Mouse (Mus musculus) hindbrain, embryonic 16.5 days (tissue): Measurements from ENCODE around the gene Gm17657. TPM values are rescaled to one million over a fixed set of nuclear protein-coding genes. Genes with fewer than 3 reads are reported as not detected.

Source experiments
- ATAC-seq: fragments of 200-750 bp; cut with Nextera tagmentation; 2 replicates; pipeline ENCODE4 v1.8.0; 2017; ENCODE audit warnings: moderate TSS enrichment, moderate library complexity
- H3K27ac ChIP-seq: fragments of 300-500 bp; sonication (generic); 2 replicates; pipeline ENCODE4 v1.5.1; 2014; ENCODE audit warnings: low read depth, mild to moderate bottlenecking, control low read depth, low read length, moderate library complexity
- H3K27me3 ChIP-seq: fragments of 300-500 bp; sonication (generic); replicated peaks from 2 replicates; pipeline ENCODE4 v1.6.1; 2014; ENCODE audit warnings: low read length; ENCODE audit not compliant: control insufficient read depth, insufficient read depth
- H3K36me3 ChIP-seq: fragments of 300-500 bp; sonication (generic); 2 replicates; pipeline ENCODE4 v1.6.1; 2014; ENCODE audit warnings: mild to moderate bottlenecking, low read length, moderate library complexity, mixed read lengths; ENCODE audit not compliant: control insufficient read depth, insufficient read depth
- H3K4me1 ChIP-seq: fragments of 300-500 bp; sonication (generic); 2 replicates; pipeline ENCODE4 v1.6.1; 2014; ENCODE audit warnings: low read depth, low read length; ENCODE audit not compliant: control insufficient read depth, insufficient read depth
- H3K4me2 ChIP-seq: fragments of 300-500 bp; sonication (generic); 2 replicates; pipeline ENCODE4 v1.6.1; 2014; ENCODE audit warnings: mild to moderate bottlenecking, low read length, control low read depth, moderate library complexity
- H3K4me3 ChIP-seq: fragments of 300-500 bp; sonication (generic); 2 replicates; pipeline ENCODE4 v1.5.1; 2014; ENCODE audit warnings: mild to moderate bottlenecking, low read length, control low read depth, moderate library complexity
- H3K9ac ChIP-seq: fragments of 300-500 bp; sonication (generic); 2 replicates; pipeline ENCODE4 v1.6.1; 2014; ENCODE audit warnings: low read depth, mild to moderate bottlenecking, control low read depth, low read length, moderate library complexity
- H3K9me3 ChIP-seq: fragments of 300-500 bp; sonication (generic); 2 replicates; pipeline ENCODE4 v1.6.1; 2014; ENCODE audit warnings: mild to moderate bottlenecking, low read length, moderate library complexity; ENCODE audit not compliant: control insufficient read depth
- WGBS: fragments of 180-500 bp; shearing (Covaris S2); extraction: QIAGEN DNeasy Blood & Tissue Kit; methylation state at CpG from one replicate; pipeline ENCODE4 v1.1.7; 2014; 5-methylcytosine and 5-hydroxymethylcytosine counted together
- polyA plus RNA-seq: library from polyadenylated mRNA; unstranded; fragments of >200 nt; fragmentation: Nextera tagmentation; extraction: Ambion mirVana; gene quantifications from 2 replicates; pipeline ENCODE4 v1.2.1, GENCODE M21; 2015

The Gm17657 gene
- polyA plus RNA-seq, 1 experiment from 2014 or later, result not detected

GRCm38 (mm10) chr17:29552162-29552732, 2.8 kb upstream of the Gm17657 start, which contains the start of gene Tmem217:
Gene Tmem217 (minus strand): TSS chr17:29552385.
- 93% methylated on average over 5 of the region's 5 CpGs for WGBS
- ATAC-seq, result no peak
- no peak within 1 kb of the TSS; the same call in 1 of the 2 replicates for H3K9ac ChIP-seq
- no peak within 1 kb of the TSS for H3K4me2 ChIP-seq
- H3K9me3 ChIP-seq, result no peaks in the 10 kb centered on the region
- no peaks in the 10 kb centered on the region for H3K36me3 ChIP-seq
- H3K4me1 ChIP-seq, result peaks cover 11% of the 10 kb centered on the region
- no peak within 1 kb of the TSS for H3K27ac ChIP-seq
- H3K27me3 ChIP-seq, result no peaks in the 10 kb centered on the region
- no peak within 1 kb of the TSS for H3K4me3 ChIP-seq

DNA sequence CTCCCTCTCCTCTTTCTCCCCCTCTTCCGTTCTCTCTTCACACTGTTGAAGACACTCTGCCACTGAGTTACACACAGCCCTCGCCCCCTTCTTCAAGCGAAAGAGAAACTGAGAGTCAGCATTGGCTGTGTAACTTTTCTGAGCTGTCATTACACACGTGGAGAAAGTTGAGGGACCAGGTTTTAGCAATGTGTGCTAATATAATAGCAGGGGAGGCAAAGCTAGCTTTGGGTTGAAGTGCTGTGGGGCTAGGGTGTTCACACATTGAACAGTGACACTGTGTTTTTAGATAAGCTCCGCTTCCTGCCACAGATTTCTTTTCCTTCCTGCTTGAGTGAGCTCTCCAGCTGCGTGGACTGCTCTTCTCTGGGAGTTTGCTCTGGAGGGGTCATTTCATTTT, 1.6 kb upstream of the Gm17657 start:
- no peaks in the 10 kb centered on the region for H3K9me3 ChIP-seq
- no peak overlapping the region for H3K4me3 ChIP-seq
- no peak for ATAC-seq
- H3K9ac ChIP-seq, result no peak overlapping the region; the same call in 1 of the 2 replicates
- 61% methylated on average over 6 of the region's 6 CpGs for WGBS
- H3K4me2 ChIP-seq, result peak overlapping the region; percentile 80
- H3K36me3 ChIP-seq, result no peaks in the 10 kb centered on the region
- H3K4me1 ChIP-seq, result peaks cover 11% of the 10 kb centered on the region
- H3K27me3 ChIP-seq, result no peaks in the 10 kb centered on the region
- H3K27ac ChIP-seq, result no peak overlapping the region

GRCm38 (mm10) chr17:29548994-29549393, 444 bp downstream of the Gm17657 start:
- 48% methylated on average over 8 of the region's 8 CpGs for WGBS
- no peak for ATAC-seq
- peak overlapping the region; percentile 80 for H3K4me2 ChIP-seq
- H3K9ac ChIP-seq, result no peak overlapping the region
- no peak overlapping the region for H3K27ac ChIP-seq
- H3K27me3 ChIP-seq, result no peaks in the 10 kb centered on the region
- H3K36me3 ChIP-seq, result no peaks in the 10 kb centered on the region
- peaks cover 11% of the 10 kb centered on the region for H3K4me1 ChIP-seq
- H3K4me3 ChIP-seq, result peak overlapping the region; percentile 91
- no peaks in the 10 kb centered on the region for H3K9me3 ChIP-seq

DNA sequence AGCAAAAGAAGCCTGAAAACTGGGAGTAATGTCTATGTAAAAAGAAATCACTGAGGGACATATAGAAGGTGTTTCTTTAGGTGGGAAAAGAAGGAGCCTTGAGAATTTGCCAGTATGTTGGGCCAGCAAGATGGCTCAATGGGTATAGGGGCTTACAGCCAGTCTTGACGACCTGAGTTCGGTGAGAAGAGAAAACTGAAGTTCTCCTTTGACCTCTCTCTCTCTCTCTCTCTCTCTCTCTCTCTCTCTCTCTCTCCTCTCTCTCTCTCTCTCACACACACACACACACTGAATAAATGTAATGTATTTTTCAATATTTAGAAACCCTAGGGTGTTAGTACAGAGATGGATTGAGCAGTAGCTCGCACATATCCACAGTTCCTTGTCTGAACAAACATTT, 944 bp downstream of the Gm17657 start:
- Histone ChIP-seq H3K4me1 (peaks cover 11% of the 10 kb centered on the region), H3K27me3 (no peaks in the 10 kb centered on the region), H3K4me3 (no peak overlapping the region), H3K9ac (no peak overlapping the region), H3K9me3 (no peaks in the 10 kb centered on the region), H3K36me3 (no peaks in the 10 kb centered on the region), H3K4me2 (no peak overlapping the region), H3K27ac (no peak overlapping the region)
- ATAC-seq, result no peak
- WGBS, result 58% methylated on average over 3 of the region's 3 CpGs

DNA sequence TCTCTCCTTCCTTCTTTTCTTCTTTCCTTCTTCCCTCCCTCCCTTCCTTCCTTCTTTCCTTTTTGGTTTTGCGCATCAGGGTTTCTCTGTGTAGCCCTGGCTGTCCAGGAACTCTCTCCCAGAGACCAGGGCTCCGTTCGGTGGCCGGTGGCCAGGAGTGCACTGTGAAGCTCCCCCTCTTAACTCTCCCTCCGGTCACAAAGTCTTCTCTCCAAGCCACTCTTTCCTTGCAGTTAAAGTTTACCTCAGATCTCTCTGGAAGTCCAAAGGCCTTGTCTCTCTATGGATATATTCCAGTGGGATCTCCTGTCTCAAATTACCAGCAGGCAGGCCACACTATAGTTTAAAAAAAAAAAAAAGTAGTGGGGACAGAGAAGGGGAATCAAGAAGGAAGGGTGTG, 4.2 kb downstream of the Gm17657 start:
- Histone ChIP-seq H3K27me3 (no peaks in the 10 kb centered on the region), H3K4me3 (no peak overlapping the region), H3K27ac (no peak overlapping the region), H3K9ac (no peak overlapping the region), H3K4me2 (no peak overlapping the region), H3K36me3 (no peaks in the 10 kb centered on the region), H3K4me1 (peaks cover 2% of the 10 kb centered on the region), H3K9me3 (no peaks in the 10 kb centered on the region)
- no peak for ATAC-seq
- 91% methylated on average over 5 of the region's 5 CpGs for WGBS

DNA sequence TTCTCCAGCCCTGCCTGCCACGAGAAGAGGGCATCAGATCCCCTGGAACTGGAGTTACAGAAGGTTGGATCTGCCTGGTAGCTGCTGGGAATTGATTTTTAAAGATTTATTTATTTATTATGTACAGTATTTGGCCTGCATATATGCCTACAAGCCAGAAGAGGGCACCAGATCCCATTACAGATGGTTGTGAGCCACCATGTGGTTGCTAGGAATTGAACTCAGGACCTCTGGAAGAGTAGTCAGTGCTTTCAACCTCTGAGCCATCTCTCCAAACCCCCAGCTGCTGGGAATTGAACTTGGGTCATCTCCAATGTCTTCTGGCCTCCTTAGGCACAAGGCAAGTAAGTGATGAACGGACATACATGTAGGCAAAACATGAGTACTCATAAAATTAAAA, 5.4 kb downstream of the Gm17657 start:
- H3K4me2 ChIP-seq, result no peak overlapping the region
- H3K36me3 ChIP-seq, result no peaks in the 10 kb centered on the region
- 86% methylated on average over 2 of the region's 2 CpGs for WGBS
- no peak overlapping the region for H3K4me3 ChIP-seq
- no peaks in the 10 kb centered on the region for H3K27me3 ChIP-seq
- no peaks in the 10 kb centered on the region for H3K4me1 ChIP-seq
- no peak for ATAC-seq
- H3K9me3 ChIP-seq, result no peaks in the 10 kb centered on the region
- no peak overlapping the region for H3K27ac ChIP-seq
- no peak overlapping the region for H3K9ac ChIP-seq

GRCm38 (mm10) chr17:29542831-29543690, 6.4 kb downstream of the Gm17657 start:
- H3K27me3 ChIP-seq, result no peaks in the 10 kb centered on the region
- H3K27ac ChIP-seq, result no peak overlapping the region
- 86% methylated on average over 19 of the region's 19 CpGs for WGBS
- no peak overlapping the region for H3K4me2 ChIP-seq
- H3K4me1 ChIP-seq, result no peaks in the 10 kb centered on the region
- H3K9ac ChIP-seq, result no peak overlapping the region
- no peaks in the 10 kb centered on the region for H3K36me3 ChIP-seq
- ATAC-seq, result no peak
- no peaks in the 10 kb centered on the region for H3K9me3 ChIP-seq
- H3K4me3 ChIP-seq, result no peak overlapping the region

DNA sequence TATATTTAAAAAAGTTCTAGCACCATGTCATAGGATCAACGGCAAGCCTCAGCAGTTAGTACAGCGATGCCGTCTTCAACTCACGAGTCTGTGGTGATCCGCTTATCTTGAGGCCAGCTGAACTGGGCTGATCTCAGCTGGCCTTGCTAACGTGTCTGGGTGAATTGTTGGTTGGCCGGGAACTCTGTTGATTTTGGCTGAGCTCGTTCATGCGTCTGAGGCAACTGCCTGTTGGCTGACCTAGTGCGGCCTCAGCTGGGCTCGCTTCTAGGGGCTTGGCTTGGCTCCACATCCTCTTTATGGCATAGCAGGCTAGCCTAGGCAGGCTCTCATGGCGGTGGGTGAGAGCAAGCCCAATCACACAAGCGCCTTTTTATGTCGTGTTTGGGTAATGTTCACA, 8.0 kb downstream of the Gm17657 start:
- Histone ChIP-seq H3K9me3 (no peaks in the 10 kb centered on the region), H3K4me3 (no peak overlapping the region), H3K27me3 (no peaks in the 10 kb centered on the region), H3K4me1 (no peaks in the 10 kb centered on the region), H3K27ac (no peak overlapping the region), H3K9ac (no peak overlapping the region), H3K36me3 (no peaks in the 10 kb centered on the region), H3K4me2 (no peak overlapping the region)
- WGBS, result 62% methylated on average over 14 of the region's 14 CpGs
- ATAC-seq, result no peak; the same call in 1 of the 2 replicates

DNA sequence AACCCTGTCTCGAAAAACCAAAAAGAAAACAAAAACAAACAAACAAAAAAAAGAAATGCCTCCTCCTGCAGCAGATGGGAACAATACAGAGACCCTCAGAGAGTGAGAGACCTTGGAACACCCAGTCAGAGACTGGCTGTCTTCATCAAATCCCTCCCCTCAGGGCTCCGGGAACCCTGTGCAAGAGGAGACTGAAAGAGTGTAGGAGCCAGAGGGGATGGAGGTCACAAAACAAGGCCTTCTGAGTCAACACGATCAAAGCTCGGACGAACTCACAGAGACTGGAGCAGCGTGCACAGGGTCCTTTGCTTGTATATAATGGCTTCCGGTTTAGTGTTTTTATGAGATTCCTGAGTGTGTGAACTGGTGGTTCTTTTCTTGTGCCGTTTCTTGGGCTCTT, 9.0 kb downstream of the Gm17657 start:
- Histone ChIP-seq H3K4me2 (no peak overlapping the region), H3K4me3 (no peak overlapping the region), H3K27me3 (no peaks in the 10 kb centered on the region), H3K9me3 (no peaks in the 10 kb centered on the region), H3K36me3 (no peaks in the 10 kb centered on the region), H3K4me1 (no peaks in the 10 kb centered on the region), H3K9ac (no peak overlapping the region), H3K27ac (no peak overlapping the region)
- WGBS, result 89% methylated on average over 8 of the region's 8 CpGs
- no peak for ATAC-seq
